Mouse (Mus musculus) forebrain, embryonic 12.5 days (tissue): ENCODE data around the gene C2cd4b. TPM values are rescaled to one million over a fixed set of nuclear protein-coding genes. Genes with fewer than 3 reads are reported as not detected.

Experiments
- ATAC-seq: fragments of 200-750 bp; cut with Nextera tagmentation; 2 replicates; pipeline ENCODE4 v1.8.0; 2017; ENCODE audit warnings: moderate TSS enrichment; ENCODE audit not compliant: low FRiP score
- H3K27ac ChIP-seq: fragments of 300-500 bp; sonication (generic); 2 replicates; pipeline ENCODE4 v1.5.1; 2016; ENCODE audit warnings: mild to moderate bottlenecking
- H3K27me3 ChIP-seq: fragments of 300-500 bp; sonication (generic); 2 replicates; pipeline ENCODE4 v1.6.1; 2016; ENCODE audit warnings: mild to moderate bottlenecking
- H3K36me3 ChIP-seq: fragments of 300-500 bp; sonication (generic); replicated peaks from 2 replicates; pipeline ENCODE4 v1.6.1; 2016; ENCODE audit warnings: mild to moderate bottlenecking
- H3K4me1 ChIP-seq: fragments of 300-500 bp; sonication (generic); 2 replicates; pipeline ENCODE4 v1.6.1; 2016
- H3K4me2 ChIP-seq: fragments of 300-500 bp; sonication (generic); 2 replicates; pipeline ENCODE4 v1.6.1; 2016; ENCODE audit warnings: mild to moderate bottlenecking, moderate library complexity
- H3K4me3 ChIP-seq: fragments of 300-500 bp; sonication (generic); replicated peaks from 2 replicates; pipeline ENCODE4 v1.5.1; 2016; ENCODE audit warnings: mild to moderate bottlenecking
- H3K9ac ChIP-seq: fragments of 300-500 bp; sonication (generic); 2 replicates; pipeline ENCODE4 v1.6.1; 2016; ENCODE audit warnings: mild to moderate bottlenecking
- H3K9me3 ChIP-seq: fragments of 300-500 bp; sonication (generic); 2 replicates; pipeline ENCODE4 v1.6.1; 2016
- WGBS: fragments of 180-500 bp; shearing (Covaris S2); methylation state at CpG from one replicate; pipeline ENCODE4 v1.1.7; 2016; 5-methylcytosine and 5-hydroxymethylcytosine counted together
- polyA plus RNA-seq: library from polyadenylated mRNA; unstranded; fragments of >200 nt; fragmentation: Nextera tagmentation; extraction: Ambion mirVana; gene quantifications from 2 replicates; pipeline ENCODE4 v1.2.1, GENCODE M21; 2016

C2cd4b gene
- polyA plus RNA-seq, 1 experiment from 2014 or later = 0.22 TPM

DNA sequence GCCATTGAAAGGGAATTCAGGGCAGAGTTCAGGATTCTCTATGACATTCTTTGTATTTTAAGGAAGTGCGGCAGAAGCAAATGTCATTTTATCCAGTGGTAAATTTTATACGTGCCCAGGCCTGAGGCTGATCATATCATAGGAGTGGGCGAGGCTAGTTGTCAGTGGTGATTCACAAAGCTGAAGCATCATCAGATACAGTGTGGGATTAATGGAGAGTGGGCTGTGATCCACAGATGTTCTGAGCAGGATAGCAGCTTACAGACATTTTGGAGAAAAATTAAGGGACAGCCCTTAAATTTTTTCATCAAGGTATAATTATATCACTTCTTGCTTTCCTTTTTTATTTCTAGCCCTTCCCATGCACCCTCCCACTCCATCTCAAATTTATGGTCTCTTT, 24.2 kb downstream of the C2cd4b start:
- H3K27ac ChIP-seq = no peak overlapping the region
- WGBS = 94% methylated on average over 3 of the region's 3 CpGs

GRCm38 (mm10) chr9:67783925-67784324, 24.7 kb downstream of the C2cd4b start:
- ATAC-seq = no peak
- H3K9me3 ChIP-seq = no peaks in the 10 kb centered on the region
- H3K4me3 ChIP-seq = no peak overlapping the region
- H3K9ac ChIP-seq = no peak overlapping the region
- H3K36me3 ChIP-seq = no peaks in the 10 kb centered on the region
- H3K4me2 ChIP-seq = no peak overlapping the region
- H3K27me3 ChIP-seq = no peaks in the 10 kb centered on the region
- H3K27ac ChIP-seq = no peak overlapping the region
- H3K4me1 ChIP-seq = no peaks in the 10 kb centered on the region

More for the DNA sequence above, 24.2 kb downstream of the C2cd4b start:
- Histone ChIP-seq H3K9me3 (no peaks in the 10 kb centered on the region), H3K4me1 (no peaks in the 10 kb centered on the region), H3K4me3 (no peak overlapping the region), H3K9ac (no peak overlapping the region), H3K4me2 (no peak overlapping the region), H3K36me3 (no peaks in the 10 kb centered on the region), H3K27me3 (no peaks in the 10 kb centered on the region)
- no peak for ATAC-seq

- Histone ChIP-seq H3K9me3 (no peaks in the 10 kb centered on the region), H3K4me2 (no peak overlapping the region), H3K4me3 (no peak overlapping the region), H3K9ac (no peak overlapping the region), H3K27me3 (no peaks in the 10 kb centered on the region), H3K36me3 (no peaks in the 10 kb centered on the region), H3K27ac (no peak overlapping the region), H3K4me1 (no peaks in the 10 kb centered on the region)
- ATAC-seq = no peak
- 83% methylated on average over 7 of the region's 7 CpGs for WGBS
Observed at GRCm38 (mm10) chr9:67786311-67786710, 27.1 kb downstream of the C2cd4b start.

- H3K27ac ChIP-seq = no peak overlapping the region
Observed at GRCm38 (mm10) chr9:67787671-67788070, 28.4 kb downstream of the C2cd4b start.

GRCm38 (mm10) chr9:67792405-67792804, 33.2 kb downstream of the C2cd4b start:
- H3K27me3 ChIP-seq = no peaks in the 10 kb centered on the region

More at GRCm38 (mm10) chr9:67787671-67788070, 28.4 kb downstream of the C2cd4b start:
- no peak overlapping the region for H3K4me3 ChIP-seq
- no peaks in the 10 kb centered on the region for H3K27me3 ChIP-seq
- no peaks in the 10 kb centered on the region for H3K4me1 ChIP-seq
- H3K36me3 ChIP-seq = no peaks in the 10 kb centered on the region
- H3K9ac ChIP-seq = no peak overlapping the region
- ATAC-seq = no peak
- no peak overlapping the region for H3K4me2 ChIP-seq
- WGBS = 67% methylated on average over 6 of the region's 6 CpGs
- H3K9me3 ChIP-seq = no peaks in the 10 kb centered on the region

DNA sequence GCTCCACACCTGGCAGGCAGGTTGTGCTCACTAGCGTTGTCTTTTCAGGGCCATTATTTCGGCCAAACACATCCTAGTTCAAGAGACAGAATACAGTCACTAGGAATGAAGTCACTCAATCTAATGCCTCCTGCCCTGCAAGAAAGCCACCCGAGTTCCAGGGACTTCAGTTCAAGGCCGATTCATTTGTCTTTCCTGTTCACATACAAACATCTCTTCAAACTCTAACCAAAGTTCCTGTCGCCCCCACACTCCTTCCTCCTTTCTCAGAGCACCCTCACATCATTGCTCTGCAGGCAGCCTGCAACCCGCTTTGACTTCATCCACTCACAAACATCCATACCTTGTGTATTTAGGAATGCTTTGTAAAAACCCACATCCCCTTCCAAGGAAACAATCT, 34.3 kb downstream of the C2cd4b start:
- Histone ChIP-seq H3K4me3 (no peak overlapping the region), H3K36me3 (no peaks in the 10 kb centered on the region), H3K9ac (no peak overlapping the region), H3K27me3 (no peaks in the 10 kb centered on the region), H3K4me1 (peaks cover 23% of the 10 kb centered on the region), H3K27ac (no peak overlapping the region), H3K9me3 (no peaks in the 10 kb centered on the region), H3K4me2 (no peak overlapping the region)
- no peak for ATAC-seq
- WGBS = 83% methylated on average over 6 of the region's 6 CpGs

More at GRCm38 (mm10) chr9:67792405-67792804, 33.2 kb downstream of the C2cd4b start:
- no peaks in the 10 kb centered on the region for H3K36me3 ChIP-seq
- WGBS = 74% methylated on average over 5 of the region's 5 CpGs
- H3K9ac ChIP-seq = no peak overlapping the region
- H3K9me3 ChIP-seq = no peaks in the 10 kb centered on the region
- H3K4me1 ChIP-seq = peaks cover 23% of the 10 kb centered on the region
- ATAC-seq = no peak
- H3K4me3 ChIP-seq = no peak overlapping the region
- no peak overlapping the region for H3K27ac ChIP-seq
- H3K4me2 ChIP-seq = no peak overlapping the region

- 92% methylated on average over 1 of the region's 1 CpGs for WGBS
- Histone ChIP-seq H3K4me1 (peaks cover 23% of the 10 kb centered on the region), H3K27ac (peak overlapping the region; percentile 75; the same call in 1 of the 2 replicates), H3K27me3 (no peaks in the 10 kb centered on the region), H3K4me2 (no peak overlapping the region), H3K36me3 (no peaks in the 10 kb centered on the region), H3K9me3 (no peaks in the 10 kb centered on the region), H3K4me3 (no peak overlapping the region), H3K9ac (no peak overlapping the region)
- peak; percentile 46; the same call in 1 of the 2 replicates for ATAC-seq
Observed at GRCm38 (mm10) chr9:67794216-67794615, 35.0 kb downstream of the C2cd4b start.

DNA sequence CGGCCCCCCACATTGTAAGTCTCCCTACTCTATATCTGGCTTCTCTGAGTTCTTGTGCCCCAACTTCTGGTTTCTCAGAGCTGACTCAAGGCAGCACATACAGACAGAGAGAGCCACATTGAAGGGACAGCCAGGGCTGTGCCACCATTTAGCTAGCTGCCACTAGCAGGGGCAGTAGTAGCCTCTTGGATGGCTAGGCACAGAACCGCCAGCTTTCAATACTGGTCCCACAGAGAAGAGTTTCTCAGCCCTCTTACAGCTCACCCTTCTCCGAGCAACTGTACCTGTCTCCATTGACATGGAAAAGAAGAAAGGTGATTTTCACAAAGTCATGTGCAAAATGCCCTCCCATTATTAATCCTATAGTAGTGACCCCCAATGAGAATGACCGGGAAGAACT, 35.4 kb downstream of the C2cd4b start:
- Histone ChIP-seq H3K36me3 (no peaks in the 10 kb centered on the region), H3K4me1 (peaks cover 23% of the 10 kb centered on the region), H3K27ac (peak overlapping the region; percentile 75), H3K4me2 (no peak overlapping the region), H3K4me3 (no peak overlapping the region), H3K9me3 (no peaks in the 10 kb centered on the region), H3K9ac (no peak overlapping the region), H3K27me3 (no peaks in the 10 kb centered on the region)
- ATAC-seq = no peak
- WGBS = 86% methylated on average over 4 of the region's 4 CpGs

- Histone ChIP-seq H3K4me3 (no peak overlapping the region), H3K4me1 (peaks cover 23% of the 10 kb centered on the region), H3K36me3 (no peaks in the 10 kb centered on the region), H3K4me2 (peak overlapping the region; percentile 31; the same call in 1 of the 2 replicates), H3K27ac (peak overlapping the region; percentile 75), H3K9me3 (no peaks in the 10 kb centered on the region), H3K27me3 (no peaks in the 10 kb centered on the region), H3K9ac (no peak overlapping the region)
- ATAC-seq = peak; percentile 83; the same call in 1 of the 2 replicates
- WGBS = 57% methylated on average over 14 of the region's 14 CpGs
Observed at GRCm38 (mm10) chr9:67795205-67795675, 36.0 kb downstream of the C2cd4b start.

- Histone ChIP-seq H3K9me3 (no peaks in the 10 kb centered on the region), H3K36me3 (no peaks in the 10 kb centered on the region), H3K27ac (no peak overlapping the region), H3K4me3 (no peak overlapping the region), H3K9ac (no peak overlapping the region), H3K4me2 (no peak overlapping the region), H3K27me3 (no peaks in the 10 kb centered on the region), H3K4me1 (peaks cover 19% of the 10 kb centered on the region)
- WGBS = 71% methylated on average over 14 of the region's 14 CpGs
- no peak for ATAC-seq
Observed at GRCm38 (mm10) chr9:67799078-67799819, 40.0 kb downstream of the C2cd4b start.

- 32% methylated on average over 6 of the region's 6 CpGs for WGBS
- H3K4me1 ChIP-seq = no peaks in the 10 kb centered on the region
- H3K36me3 ChIP-seq = no peaks in the 10 kb centered on the region
- H3K4me2 ChIP-seq = no peak overlapping the region
- H3K9ac ChIP-seq = no peak overlapping the region
- no peak overlapping the region for H3K27ac ChIP-seq
- ATAC-seq = no peak
- H3K4me3 ChIP-seq = no peak overlapping the region
- peaks cover 2% of the 10 kb centered on the region; the same call in 1 of the 2 replicates for H3K27me3 ChIP-seq
- H3K9me3 ChIP-seq = no peaks in the 10 kb centered on the region
Observed at GRCm38 (mm10) chr9:67802241-67802640, 43.0 kb downstream of the C2cd4b start.

GRCm38 (mm10) chr9:67807000-67807399, 47.8 kb downstream of the C2cd4b start:
- no peak overlapping the region for H3K4me2 ChIP-seq
- 0 out of 2 replicates have a peak, but pooled peaks cover 3% of the 10 kb centered on the region for H3K4me1 ChIP-seq
- no peak overlapping the region for H3K27ac ChIP-seq
- no peak for ATAC-seq
- H3K36me3 ChIP-seq = no peaks in the 10 kb centered on the region
- WGBS = 75% methylated on average over 5 of the region's 5 CpGs
- H3K9ac ChIP-seq = no peak overlapping the region
- H3K27me3 ChIP-seq = peaks cover 2% of the 10 kb centered on the region; the same call in 1 of the 2 replicates
- no peaks in the 10 kb centered on the region for H3K9me3 ChIP-seq
- no peak overlapping the region for H3K4me3 ChIP-seq

GRCm38 (mm10) chr9:67810527-67810926, 51.3 kb downstream of the C2cd4b start:
- Histone ChIP-seq H3K4me1 (peaks cover 9% of the 10 kb centered on the region; the same call in 1 of the 2 replicates), H3K27me3 (peaks cover 2% of the 10 kb centered on the region; the same call in 1 of the 2 replicates), H3K36me3 (no peaks in the 10 kb centered on the region), H3K4me2 (no peak overlapping the region), H3K27ac (no peak overlapping the region), H3K9ac (no peak overlapping the region), H3K4me3 (no peak overlapping the region), H3K9me3 (no peaks in the 10 kb centered on the region)
- no peak for ATAC-seq
- 62% methylated on average over 6 of the region's 6 CpGs for WGBS
